Mouse (Mus musculus): Measurements from ENCODE around the gene Slc12a5.

GRCm38 (mm10) chr2:164911086-164912048 lies 49.2 kb upstream of the Slc12a5 start, which contains the start of gene Zfp335:
- TF ChIP-seq CTCF (IDR thresholded peaks at IDR 0.05; ENCODE audit: low read depth, low read length) (no peak), GATA1 (IDR thresholded peaks at IDR 0.05; ENCODE audit: borderline replicate concordance, low read length) (no peak), POLR2AphosphoS5 (IDR thresholded peaks at IDR 0.05; ENCODE audit: insufficient replicate concordance, low read depth, low read length) (no peak), TAL1 (conservative IDR thresholded peaks at IDR 0.05; ENCODE audit: low read depth, low read length) (no peak)

All from G1E (cell line).